Mouse (Mus musculus): Measurements from ENCODE around the gene Gm45808. TPM values are rescaled to one million over a fixed set of nuclear protein-coding genes. Genes with fewer than 3 reads are reported as not detected.

The Gm45808 gene
- polyA plus RNA-seq, 1 experiment from 2014 or later: not detected

DNA sequence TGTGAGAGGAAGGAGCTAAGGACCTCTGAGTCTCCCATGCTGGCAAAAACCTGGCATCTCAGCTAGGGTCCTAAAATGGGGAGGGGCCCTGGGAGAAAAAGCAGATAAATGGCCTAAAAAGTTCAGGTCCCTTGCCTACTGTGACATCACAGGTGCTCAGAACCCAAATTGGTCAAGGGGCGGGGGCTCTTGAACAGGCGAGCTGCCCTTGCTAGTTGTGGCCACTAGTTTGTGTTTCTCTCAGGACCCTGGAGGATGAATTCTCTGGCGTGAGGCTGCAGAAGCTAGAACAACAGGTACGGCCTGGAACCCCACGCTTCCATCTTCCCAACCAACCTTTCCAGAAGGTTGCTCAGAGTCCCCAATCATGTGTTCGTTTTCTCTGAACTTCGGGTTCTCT, 27.8 kb upstream of the Gm45808 start:
- ATAC-seq: no peak
- no peak overlapping the region for H3K27ac ChIP-seq (ENCODE audit: low read depth, low read length)
- WGBS: 88% methylated on average over 7 of the region's 7 CpGs
- 0 out of 2 replicates have a peak, but pooled peaks cover 2% of the 10 kb centered on the region for H3K4me1 ChIP-seq (replicated peaks; ENCODE audit: control insufficient read depth, insufficient read depth, low read length)
- no peak for TF ChIP-seq CTCF (IDR thresholded peaks at IDR 0.05; ENCODE audit: low read depth)
- no peaks in the 10 kb centered on the region for H3K27me3 ChIP-seq (replicated peaks; ENCODE audit: control insufficient read depth, insufficient read depth, low read length)
- no peak overlapping the region for H3K4me2 ChIP-seq (replicated peaks; ENCODE audit: low read depth)
- H3K4me3 ChIP-seq (ENCODE audit: low read depth, low read length): no peak overlapping the region
- no peaks in the 10 kb centered on the region for H3K36me3 ChIP-seq (ENCODE audit: control insufficient read depth, insufficient read depth)
- no peaks in the 10 kb centered on the region for H3K9me3 ChIP-seq (ENCODE audit: control insufficient read depth)
- H3K9ac ChIP-seq (ENCODE audit: low read depth, low read length): no peak overlapping the region

DNA sequence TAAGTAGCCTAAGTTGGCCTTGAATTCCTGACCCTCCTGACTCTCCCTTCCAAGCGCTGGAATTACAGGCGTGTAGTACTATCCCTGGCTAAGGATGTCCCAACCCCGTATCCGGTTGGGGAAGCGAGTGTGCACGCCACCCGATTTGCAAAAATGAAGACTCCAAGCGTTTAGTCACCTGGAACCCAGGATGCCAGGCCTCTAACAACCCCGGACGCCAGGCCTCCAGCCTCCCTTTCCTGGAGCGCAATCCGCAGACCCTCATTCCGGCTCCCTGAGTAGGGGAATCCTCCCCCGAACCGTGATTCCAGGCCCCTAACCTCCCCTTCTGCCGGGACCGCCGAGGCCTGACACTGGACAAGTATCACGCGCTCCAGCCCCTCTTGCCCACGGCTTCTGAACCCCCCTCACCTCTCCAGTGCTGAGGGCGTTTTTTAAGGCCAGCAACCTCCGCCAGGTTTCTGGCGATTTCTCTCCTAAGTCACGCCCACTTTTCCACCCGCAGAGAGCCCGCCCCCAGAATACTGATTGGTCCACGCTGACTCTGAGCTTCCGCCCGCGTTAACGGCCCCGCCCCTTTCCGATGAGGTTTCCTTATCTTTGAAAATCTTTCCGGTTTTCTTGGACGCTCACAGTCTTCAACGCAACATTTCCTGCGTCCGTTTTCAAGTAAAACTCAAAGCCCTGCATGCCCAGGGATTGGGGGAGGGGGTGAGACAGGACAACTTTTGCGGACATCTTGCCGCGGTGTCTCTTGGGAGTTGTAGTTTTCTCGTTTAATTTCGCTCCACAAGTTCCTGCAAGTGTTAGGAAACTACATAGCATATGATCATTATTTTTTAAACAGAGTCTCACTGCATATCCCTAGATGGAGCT, 23.5 kb upstream of the Gm45808 start, which contains the start of gene Nucb1:
Nucb1 (minus strand) TSS at position 495 of the 876 bp plus-strand sequence.
- TF ChIP-seq CTCF (IDR thresholded peaks at IDR 0.05; ENCODE audit: low read depth): no peak
- Histone ChIP-seq H3K4me1 (replicated peaks; ENCODE audit: control insufficient read depth, insufficient read depth, low read length) (0 out of 2 replicates have a peak, but pooled peaks cover 14% of the 10 kb centered on the region), H3K9ac (ENCODE audit: low read depth, low read length) (peak within 1 kb of the TSS; percentile 70), H3K4me3 (ENCODE audit: low read depth, low read length) (peak within 1 kb of the TSS; percentile 67), H3K9me3 (ENCODE audit: control insufficient read depth) (no peaks in the 10 kb centered on the region), H3K4me2 (replicated peaks; ENCODE audit: low read depth) (peak within 1 kb of the TSS; percentile 87), H3K36me3 (ENCODE audit: control insufficient read depth, insufficient read depth) (peaks cover 6% of the 10 kb centered on the region; the same call in 1 of the 2 replicates), H3K27ac (ENCODE audit: low read depth, low read length) (peak within 1 kb of the TSS; percentile 87), H3K27me3 (replicated peaks; ENCODE audit: control insufficient read depth, insufficient read depth, low read length) (no peaks in the 10 kb centered on the region)
- peak; percentile 74 for ATAC-seq
- under 1% methylated on average over 44 of the region's 44 CpGs for WGBS

DNA sequence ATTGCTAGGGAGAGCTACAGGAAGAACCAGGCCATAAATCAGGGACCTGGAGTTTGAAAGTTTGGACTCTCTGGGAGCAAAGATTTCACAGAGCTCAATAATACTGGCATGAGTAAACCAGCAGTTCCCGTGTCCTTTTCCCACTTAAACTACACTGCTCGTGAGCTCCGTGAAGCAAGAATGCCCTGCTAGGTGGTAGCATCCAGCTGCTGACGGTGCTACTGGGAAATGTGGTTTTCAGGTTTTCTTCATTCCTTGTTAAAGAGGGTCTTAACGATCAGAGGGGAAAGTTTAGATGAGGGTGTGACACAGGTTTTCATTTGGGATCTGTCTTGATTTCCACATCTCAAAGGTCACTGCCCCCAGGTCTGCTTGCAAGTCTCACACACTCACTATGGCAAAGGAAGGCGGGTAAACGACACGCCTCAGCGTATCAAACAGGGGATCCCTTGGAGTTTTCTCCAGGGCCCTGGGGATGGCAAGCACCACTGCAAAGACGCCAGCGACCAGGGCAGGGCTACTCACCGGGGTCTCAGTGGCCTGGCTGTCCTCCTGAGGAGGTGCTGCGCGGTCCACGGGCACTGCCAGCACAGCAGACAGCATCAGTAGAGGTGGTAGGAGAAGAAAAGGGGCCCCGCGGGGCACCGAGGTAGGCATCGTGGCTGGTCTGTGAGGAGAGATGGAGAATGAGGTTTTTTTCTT, 22.7 kb upstream of the Gm45808 start:
- Histone ChIP-seq H3K27ac (ENCODE audit: low read depth, low read length) (peak overlapping the region; percentile 87), H3K27me3 (replicated peaks; ENCODE audit: control insufficient read depth, insufficient read depth, low read length) (no peaks in the 10 kb centered on the region), H3K4me1 (replicated peaks; ENCODE audit: control insufficient read depth, insufficient read depth, low read length) (0 out of 2 replicates have a peak, but pooled peaks cover 14% of the 10 kb centered on the region), H3K4me2 (replicated peaks; ENCODE audit: low read depth) (peak overlapping the region; percentile 87), H3K9ac (ENCODE audit: low read depth, low read length) (peak overlapping the region; percentile 70), H3K9me3 (ENCODE audit: control insufficient read depth) (no peaks in the 10 kb centered on the region), H3K36me3 (ENCODE audit: control insufficient read depth, insufficient read depth) (peaks cover 11% of the 10 kb centered on the region; the same call in 1 of the 2 replicates), H3K4me3 (ENCODE audit: low read depth, low read length) (peak overlapping the region; percentile 67)
- no peak for TF ChIP-seq CTCF (IDR thresholded peaks at IDR 0.05; ENCODE audit: low read depth)
- ATAC-seq: peak; percentile 11; the same call in 1 of the 2 replicates
- 14% methylated on average over 19 of the region's 19 CpGs for WGBS

DNA sequence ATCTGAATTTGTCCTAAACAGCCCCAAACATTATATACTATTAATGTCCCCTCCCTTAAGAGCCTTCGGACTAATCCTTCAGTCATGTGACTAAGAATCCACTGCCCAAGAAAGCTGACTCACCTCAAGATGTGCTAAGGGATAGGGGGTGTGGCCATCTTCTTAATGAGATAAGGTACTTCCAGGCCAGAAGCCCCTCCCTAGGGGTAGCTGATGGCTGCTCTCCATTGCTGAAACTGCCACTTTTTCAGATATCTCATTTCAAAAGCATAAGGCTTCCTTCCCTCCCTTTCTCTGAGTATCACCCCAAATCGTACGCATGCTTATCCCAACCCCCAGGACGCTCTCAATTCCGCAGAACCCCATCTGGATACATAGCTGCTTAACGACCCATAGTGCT, 21.9 kb upstream of the Gm45808 start:
- Histone ChIP-seq H3K4me1 (replicated peaks; ENCODE audit: control insufficient read depth, insufficient read depth, low read length) (0 out of 2 replicates have a peak, but pooled peaks cover 14% of the 10 kb centered on the region), H3K27ac (ENCODE audit: low read depth, low read length) (peak overlapping the region; percentile 87), H3K9ac (ENCODE audit: low read depth, low read length) (no peak overlapping the region), H3K27me3 (replicated peaks; ENCODE audit: control insufficient read depth, insufficient read depth, low read length) (no peaks in the 10 kb centered on the region), H3K36me3 (ENCODE audit: control insufficient read depth, insufficient read depth) (peaks cover 14% of the 10 kb centered on the region; the same call in 1 of the 2 replicates), H3K9me3 (ENCODE audit: control insufficient read depth) (no peaks in the 10 kb centered on the region), H3K4me3 (ENCODE audit: low read depth, low read length) (0 out of 2 replicates have a peak overlapping the region, but pooled peaks have one; percentile 67), H3K4me2 (replicated peaks; ENCODE audit: low read depth) (peak overlapping the region; percentile 87)
- 60% methylated on average over 6 of the region's 6 CpGs for WGBS
- ATAC-seq: 0 out of 2 replicates have a peak, but pooled peaks have one; percentile 12
- TF ChIP-seq CTCF (IDR thresholded peaks at IDR 0.05; ENCODE audit: low read depth): no peak

DNA sequence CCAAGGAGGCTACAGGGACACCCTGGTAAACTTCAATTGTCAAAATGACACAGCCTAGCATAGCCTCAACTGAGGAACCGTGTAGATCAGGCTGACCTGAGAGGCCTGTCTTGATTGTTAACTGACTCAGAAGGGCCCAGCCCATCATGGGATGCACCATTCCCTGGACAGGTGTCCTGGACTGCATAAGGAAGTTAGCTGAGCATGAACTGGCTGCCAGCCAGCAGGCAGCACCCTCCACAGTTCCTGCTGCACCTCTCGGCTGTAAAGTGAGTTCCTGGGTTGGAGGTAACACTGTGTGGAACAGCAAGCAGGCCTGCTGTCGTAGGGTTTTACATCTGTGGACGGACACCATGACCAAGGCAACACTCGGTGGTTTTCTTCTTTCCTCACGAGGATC, 21.0 kb upstream of the Gm45808 start:
- 32% methylated on average over 6 of the region's 6 CpGs for WGBS
- no peak overlapping the region for H3K4me3 ChIP-seq (ENCODE audit: low read depth, low read length)
- peak overlapping the region; percentile 87; the same call in 1 of the 2 replicates for H3K4me2 ChIP-seq (replicated peaks; ENCODE audit: low read depth)
- H3K27ac ChIP-seq (ENCODE audit: low read depth, low read length): peak overlapping the region; percentile 87
- peak; percentile 67 for ATAC-seq
- no peaks in the 10 kb centered on the region for H3K27me3 ChIP-seq (replicated peaks; ENCODE audit: control insufficient read depth, insufficient read depth, low read length)
- peaks cover 24% of the 10 kb centered on the region; the same call in 1 of the 2 replicates for H3K36me3 ChIP-seq (ENCODE audit: control insufficient read depth, insufficient read depth)
- 0 out of 2 replicates have a peak, but pooled peaks cover 14% of the 10 kb centered on the region for H3K4me1 ChIP-seq (replicated peaks; ENCODE audit: control insufficient read depth, insufficient read depth, low read length)
- no peak for TF ChIP-seq CTCF (IDR thresholded peaks at IDR 0.05; ENCODE audit: low read depth)
- H3K9me3 ChIP-seq (ENCODE audit: control insufficient read depth): no peaks in the 10 kb centered on the region
- no peak overlapping the region for H3K9ac ChIP-seq (ENCODE audit: low read depth, low read length)

DNA sequence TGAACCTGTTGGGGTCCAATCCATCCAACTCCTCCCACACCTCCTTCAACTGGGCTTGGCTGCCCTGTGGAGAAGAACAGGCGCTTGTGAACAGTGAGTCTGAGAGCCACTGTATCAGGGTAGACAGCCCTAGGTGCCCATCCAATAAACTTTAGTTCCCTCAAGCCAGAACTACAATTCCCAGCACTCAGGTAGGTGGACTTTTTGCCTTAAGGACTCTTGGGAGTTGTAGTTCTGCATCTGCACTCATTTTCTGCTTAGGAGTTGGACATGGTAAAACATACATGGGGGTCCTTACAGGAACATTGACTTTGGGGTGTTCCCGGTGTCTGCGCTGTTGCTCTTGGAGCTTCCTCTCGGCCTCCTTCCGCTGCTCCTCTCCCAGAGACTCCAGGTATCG, 11.8 kb upstream of the Gm45808 start:
- ATAC-seq: no peak
- Histone ChIP-seq H3K36me3 (ENCODE audit: control insufficient read depth, insufficient read depth) (peaks cover 85% of the 10 kb centered on the region), H3K4me3 (ENCODE audit: low read depth, low read length) (no peak overlapping the region), H3K4me1 (replicated peaks; ENCODE audit: control insufficient read depth, insufficient read depth, low read length) (no peaks in the 10 kb centered on the region), H3K27ac (ENCODE audit: low read depth, low read length) (no peak overlapping the region), H3K9me3 (ENCODE audit: control insufficient read depth) (no peaks in the 10 kb centered on the region), H3K27me3 (replicated peaks; ENCODE audit: control insufficient read depth, insufficient read depth, low read length) (no peaks in the 10 kb centered on the region), H3K4me2 (replicated peaks; ENCODE audit: low read depth) (no peak overlapping the region), H3K9ac (ENCODE audit: low read depth, low read length) (no peak overlapping the region)
- 95% methylated on average over 6 of the region's 6 CpGs for WGBS
- no peak for TF ChIP-seq CTCF (IDR thresholded peaks at IDR 0.05; ENCODE audit: low read depth)

All from intestine, postnatal 0 days (tissue).